ENCODE assay signal across 10 mouse cellular contexts in genomic region chr10:79881981-79882380, GRCm38 (mm10). TPM values are rescaled to one million over a fixed set of nuclear protein-coding genes. Genes with fewer than 3 reads are reported as not detected.
DNase-seq lines count a peak whose midpoint lies in the region; ATAC-seq lines count a peak whose summit lies in the region.
"Had no signal": no experiment of that assay in that cellular context is flagged by ENCODE, and none has a peak within 500 bp of the region (broad histone marks: within the 10 kb centered on the region; RNA-seq: fewer than 3 reads in every experiment).

No protein-coding gene starts in this region.

- no peaks in the 10 kb centered on the region for H3K27me3 ChIP-seq in kidney, embryonic 16.5 days (ENCODE audit: insufficient read depth, low read length)
- H3K27me3 ChIP-seq in embryonic facial prominence, embryonic 15.5 days: peaks cover 7% of the 10 kb centered on the region; the same call in 1 of the 2 replicates
- peaks cover 17% of the 10 kb centered on the region for H3K27me3 ChIP-seq in midbrain, embryonic 15.5 days (replicated peaks)
- H3K27me3 ChIP-seq: Patski had no signal

- peak overlapping the region; percentile 46 for H3K9ac ChIP-seq in kidney, embryonic 16.5 days (replicated peaks; ENCODE audit: low read length)
- no peak overlapping the region for H3K9ac ChIP-seq in embryonic facial prominence, embryonic 15.5 days
- no peak overlapping the region for H3K9ac ChIP-seq in midbrain, embryonic 15.5 days

- H3K36me3 ChIP-seq in kidney, embryonic 16.5 days (ENCODE audit: insufficient read depth, low read length): no peaks in the 10 kb centered on the region
- no peaks in the 10 kb centered on the region for H3K36me3 ChIP-seq in embryonic facial prominence, embryonic 15.5 days
- H3K36me3 ChIP-seq in midbrain, embryonic 15.5 days (replicated peaks): no peaks in the 10 kb centered on the region

- DNase-seq in kidney, adult 9 months: no peak
- DNase-seq in kidney, postnatal 14 days: peak; percentile 34
- DNase-seq in T-cell, adult 2 months (ENCODE audit: low spot score): no peak
- no peak for DNase-seq in layer of hippocampus, postnatal 10 days (ENCODE audit: low spot score in 2 of 2)
- no peak for DNase-seq in adrenal gland, adult 8-10 months

- peaks cover 51% of the 10 kb centered on the region for H3K4me1 ChIP-seq in kidney, embryonic 16.5 days (ENCODE audit: insufficient read depth, low read length)
- peaks cover 42% of the 10 kb centered on the region for H3K4me1 ChIP-seq in embryonic facial prominence, embryonic 15.5 days
- peaks cover 9% of the 10 kb centered on the region; the same call in 1 of the 2 replicates for H3K4me1 ChIP-seq in midbrain, embryonic 15.5 days

- H3K4me3 ChIP-seq in kidney, embryonic 16.5 days (ENCODE audit: low read length): peak overlapping the region; percentile 24
- peak overlapping the region; percentile 16 for H3K4me3 ChIP-seq in embryonic facial prominence, embryonic 15.5 days (replicated peaks)
- H3K4me3 ChIP-seq in midbrain, embryonic 15.5 days: no peak overlapping the region

- ATAC-seq in kidney, embryonic 16.5 days (ENCODE audit: low FRiP score, low TSS enrichment): 0 out of 2 replicates have a peak, but pooled peaks have one; percentile 3
- ATAC-seq in embryonic facial prominence, embryonic 15.5 days (ENCODE audit: insufficient number of reproducible peaks, low FRiP score, low TSS enrichment, low read depth): 0 out of 2 replicates have a peak, but pooled peaks have one; percentile 6
- ATAC-seq in midbrain, embryonic 15.5 days (replicated peaks): no peak
- ATAC-seq: Patski had no signal

- no peaks in the 10 kb centered on the region for H3K9me3 ChIP-seq in kidney, embryonic 16.5 days (ENCODE audit: low read length)
- H3K9me3 ChIP-seq in embryonic facial prominence, embryonic 15.5 days (replicated peaks): no peaks in the 10 kb centered on the region
- H3K9me3 ChIP-seq in midbrain, embryonic 15.5 days: no peaks in the 10 kb centered on the region

- peak overlapping the region; percentile 48 for H3K4me2 ChIP-seq in kidney, embryonic 16.5 days (replicated peaks; ENCODE audit: low read depth, low read length)
- peak overlapping the region; percentile 43 for H3K4me2 ChIP-seq in embryonic facial prominence, embryonic 15.5 days (replicated peaks)
- peak overlapping the region; percentile 24 for H3K4me2 ChIP-seq in midbrain, embryonic 15.5 days

- no peak overlapping the region for H3K27ac ChIP-seq in kidney, embryonic 16.5 days (ENCODE audit: low read length)
- no peak overlapping the region for H3K27ac ChIP-seq in embryonic facial prominence, embryonic 15.5 days (replicated peaks)
- no peak overlapping the region for H3K27ac ChIP-seq in midbrain, embryonic 15.5 days

- WGBS in kidney, embryonic 16.5 days: 6% methylated on average over 22 of the region's 22 CpGs
- 5% methylated on average over 22 of the region's 22 CpGs for WGBS in embryonic facial prominence, embryonic 15.5 days
- 8% methylated on average over 21 of the region's 22 CpGs for WGBS in midbrain, embryonic 15.5 days

RNA-seq across cellular contexts. Expression of gene Elane, which starts 4.1 kb away (rescaled TPM):
- 0.60 and 0.76 TPM in 2 replicates for polyA plus RNA-seq in kidney, embryonic 16.5 days (2015; fragmentation: Nextera tagmentation; extraction: Ambion mirVana)
- 0.28 and 0.85 TPM in 2 replicates for polyA plus RNA-seq in embryonic facial prominence, embryonic 15.5 days (2015; fragmentation: Nextera tagmentation; extraction: Ambion mirVana)
- 1.2 TPM in 1 of 2 replicates, not detected in the other for polyA plus RNA-seq in midbrain, embryonic 15.5 days (2015; fragmentation: Nextera tagmentation; extraction: Ambion mirVana)
- total RNA-seq in layer of hippocampus, postnatal 10 days (2021): not detected
- not detected for total RNA-seq in adrenal gland, adult 8-10 months (2022)
- polyA plus RNA-seq: large intestine, adult 2 months; Patski had no signal

RNA-seq across cellular contexts. Expression of gene Plppr3, which starts 7.5 kb away (rescaled TPM):
- polyA plus RNA-seq in kidney, embryonic 16.5 days (2015; fragmentation: Nextera tagmentation; extraction: Ambion mirVana): 72.7 and 78.6 TPM in 2 replicates
- polyA plus RNA-seq in embryonic facial prominence, embryonic 15.5 days (2015; fragmentation: Nextera tagmentation; extraction: Ambion mirVana): 59.9 and 68.2 TPM in 2 replicates
- 496 and 503 TPM in 2 replicates for polyA plus RNA-seq in midbrain, embryonic 15.5 days (2015; fragmentation: Nextera tagmentation; extraction: Ambion mirVana)
- 100 to 1,000 TPM; 113 TPM for total RNA-seq in layer of hippocampus, postnatal 10 days (2021)
- total RNA-seq in adrenal gland, adult 8-10 months (2022): 1 to 10 TPM; 1.7 to 4.3 (median 3.0) TPM

RNA-seq across cellular contexts. Expression of gene Prtn3, which starts 7.7 kb away (rescaled TPM):
- polyA plus RNA-seq in kidney, embryonic 16.5 days (2015; fragmentation: Nextera tagmentation; extraction: Ambion mirVana): 7.9 and 8.2 TPM in 2 replicates
- 4.3 and 5.6 TPM in 2 replicates for polyA plus RNA-seq in embryonic facial prominence, embryonic 15.5 days (2015; fragmentation: Nextera tagmentation; extraction: Ambion mirVana)
- 12.2 and 13.3 TPM in 2 replicates for polyA plus RNA-seq in midbrain, embryonic 15.5 days (2015; fragmentation: Nextera tagmentation; extraction: Ambion mirVana)
- total RNA-seq in layer of hippocampus, postnatal 10 days (2021): 1 to 10 TPM; 3.6 to 3.7 TPM
- under 1 TPM in 1 of 4 experiments, not detected in 3; 0.35 TPM for total RNA-seq in adrenal gland, adult 8-10 months (2022)

RNA-seq across cellular contexts. Expression of gene Cfd, which starts 8.7 kb away (rescaled TPM):
- polyA plus RNA-seq in kidney, embryonic 16.5 days (2015; fragmentation: Nextera tagmentation; extraction: Ambion mirVana): not detected in 2 replicates
- not detected in 2 replicates for polyA plus RNA-seq in embryonic facial prominence, embryonic 15.5 days (2015; fragmentation: Nextera tagmentation; extraction: Ambion mirVana)
- polyA plus RNA-seq in midbrain, embryonic 15.5 days (2015; fragmentation: Nextera tagmentation; extraction: Ambion mirVana): not detected in 2 replicates
- total RNA-seq in layer of hippocampus, postnatal 10 days (2021): not detected
- 1,000 to 10,000 TPM in 2 of 4 experiments, 100 to 1,000 TPM in 2; 123 to 1,857 (median 821) TPM for total RNA-seq in adrenal gland, adult 8-10 months (2022)
- polyA plus RNA-seq: Patski had no signal

RNA-seq across cellular contexts. Expression of gene Med16, which starts 26.7 kb away (rescaled TPM):
- 71.0 and 72.4 TPM in 2 replicates for polyA plus RNA-seq in kidney, embryonic 16.5 days (2015; fragmentation: Nextera tagmentation; extraction: Ambion mirVana)
- 44.0 and 48.4 TPM in 2 replicates for polyA plus RNA-seq in embryonic facial prominence, embryonic 15.5 days (2015; fragmentation: Nextera tagmentation; extraction: Ambion mirVana)
- 64.5 and 66.5 TPM in 2 replicates for polyA plus RNA-seq in midbrain, embryonic 15.5 days (2015; fragmentation: Nextera tagmentation; extraction: Ambion mirVana)
- 10 to 100 TPM; 55.7 to 56.2 TPM for total RNA-seq in layer of hippocampus, postnatal 10 days (2021)
- 10 to 100 TPM; 50.9 to 60.7 (median 57.8) TPM for total RNA-seq in adrenal gland, adult 8-10 months (2022)
